ENCODE assay signal across 33 mouse cellular contexts in the genomic region with DNA sequence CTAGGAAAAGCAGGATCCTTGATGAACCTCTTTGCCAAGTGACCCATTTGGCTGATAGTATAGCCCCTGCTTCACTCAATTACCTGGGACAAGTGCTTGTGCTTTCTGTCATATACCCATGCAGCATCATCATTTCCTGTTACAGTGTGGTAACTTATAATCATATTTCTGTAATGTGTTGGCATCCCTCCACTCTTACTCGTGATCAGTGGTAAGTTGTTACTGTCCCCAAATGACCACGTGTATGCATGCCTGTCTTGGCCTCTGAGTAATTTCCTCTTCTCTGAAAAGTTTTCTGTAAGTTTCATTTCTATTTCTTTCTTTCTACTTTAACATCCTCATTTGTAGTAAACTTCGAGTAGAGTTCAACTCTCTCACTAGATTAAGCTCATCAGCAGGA.
DNase-seq lines count a peak whose midpoint lies in the region; ATAC-seq and TF ChIP-seq lines count a peak whose summit lies in the region.
"Had no signal": no experiment of that assay in that cellular context is flagged by ENCODE, and none has a peak within 500 bp of the region (broad histone marks: within the 10 kb centered on the region; RNA-seq: fewer than 3 reads in every experiment).

No protein-coding gene starts in this region.

- no peak for TF ChIP-seq CTCF in liver, adult 2 months (IDR thresholded peaks at IDR 0.05; ENCODE audit: low read depth, low read length)

- no peak for TF ChIP-seq POLR2A in liver, adult 2 months (IDR thresholded peaks at IDR 0.05; ENCODE audit: extremely low read depth, insufficient read depth, low read length)

- H3K4me2 ChIP-seq in liver, embryonic 12.5 days = no peak overlapping the region
- H3K4me2 ChIP-seq: embryonic facial prominence, embryonic 15.5 days; forebrain, embryonic 13.5 days; heart, embryonic 11.5 days; hindbrain, embryonic 14.5 days; kidney, embryonic 15.5 days; limb, embryonic 12.5 days; liver, embryonic 13.5 days; midbrain, embryonic 11.5 days; neural tube, embryonic 12.5 days had no signal

- no peak overlapping the region for H3K9ac ChIP-seq in liver, adult 2 months (ENCODE audit: low read depth, low read length)
- H3K9ac ChIP-seq in liver, embryonic 12.5 days = no peak overlapping the region
- H3K9ac ChIP-seq: embryonic facial prominence, embryonic 15.5 days; forebrain, embryonic 13.5 days; hindbrain, embryonic 14.5 days; kidney, embryonic 15.5 days; limb, embryonic 12.5 days; liver, embryonic 13.5 days; neural tube, embryonic 12.5 days had no signal

- no peaks in the 10 kb centered on the region for H3K9me3 ChIP-seq in liver, embryonic 12.5 days (replicated peaks)
- H3K9me3 ChIP-seq: embryonic facial prominence, embryonic 10.5 days; embryonic facial prominence, embryonic 15.5 days; forebrain, embryonic 13.5 days; kidney, embryonic 15.5 days; limb, embryonic 12.5 days; liver, embryonic 13.5 days; neural tube, embryonic 12.5 days had no signal

- H3K27me3 ChIP-seq in liver, adult 2 months (ENCODE audit: control insufficient read depth, insufficient read depth, low read length) = no peaks in the 10 kb centered on the region
- H3K27me3 ChIP-seq in liver, embryonic 12.5 days (replicated peaks) = no peaks in the 10 kb centered on the region
- H3K27me3 ChIP-seq: embryonic facial prominence, embryonic 15.5 days; forebrain, embryonic 13.5 days; kidney, embryonic 15.5 days; limb, embryonic 12.5 days; liver, embryonic 13.5 days; neural tube, embryonic 12.5 days had no signal

- DNase-seq in liver, adult 2 months (ENCODE audit: extremely low read depth, low read depth, low spot score) = peak; percentile 52
- peak; percentile 5 for DNase-seq in adipocyte (ENCODE audit: low spot score)
- peak; percentile 9 for DNase-seq in skeletal muscle tissue, adult 2 months (ENCODE audit: low read depth, low spot score)
- no peak for DNase-seq in T-cell, adult 2 months (ENCODE audit: low spot score)
- no peak for DNase-seq in thymus, postnatal 4 days
- DNase-seq in right cerebral cortex, postnatal 25 days = no peak
- DNase-seq: adrenal gland, postnatal 10 days; cerebellum, adult 11 months; cerebellum, adult 9-11 months; gastrocnemius, postnatal 14 days; heart, postnatal 4 days; kidney, postnatal 25 days; liver, embryonic 13.5 days; lung, adult 2 months; lung, postnatal 10 days; retina, postnatal 1 day; right cerebral cortex, postnatal 14 days; spleen, adult 18-20 months; thymus, adult 2 months had no signal

- no peaks in the 10 kb centered on the region for H3K4me1 ChIP-seq in liver, adult 2 months (ENCODE audit: control insufficient read depth, insufficient read depth, low read length)
- no peaks in the 10 kb centered on the region for H3K4me1 ChIP-seq in liver, embryonic 12.5 days
- H3K4me1 ChIP-seq: embryonic facial prominence, embryonic 10.5 days; embryonic facial prominence, embryonic 15.5 days; kidney, embryonic 15.5 days; limb, embryonic 12.5 days; liver, embryonic 13.5 days; neural tube, embryonic 12.5 days had no signal

- H3K4me3 ChIP-seq in liver, adult 2 months (ENCODE audit: insufficient read depth, low read depth, low read length) = no peak overlapping the region
- no peak overlapping the region for H3K4me3 ChIP-seq in liver, embryonic 12.5 days
- H3K4me3 ChIP-seq: embryonic facial prominence, embryonic 10.5 days; embryonic facial prominence, embryonic 15.5 days; forebrain, embryonic 13.5 days; kidney, embryonic 15.5 days; limb, embryonic 12.5 days; liver, embryonic 13.5 days; neural tube, embryonic 12.5 days had no signal

- 58% methylated on average over 3 of the region's 3 CpGs for WGBS in liver, adult 2 months
- 46% methylated on average over 3 of the region's 3 CpGs for WGBS in liver, embryonic 12.5 days (ENCODE audit: insufficient replicate concordance)

- no peaks in the 10 kb centered on the region for H3K79me2 ChIP-seq in liver, adult 2 months (ENCODE audit: control insufficient read depth, insufficient read depth, low read length)

- no peak for ATAC-seq in liver, embryonic 12.5 days
- ATAC-seq in hematopoietic stem cell, adult 5-6 weeks (replicated peaks in 1 of 2; ENCODE audit: insufficient read depth in 1 of 2, low FRiP score in 2 of 2, low TSS enrichment in 1 of 2, low read depth in 1 of 2, poor library complexity in 2 of 2, severe bottlenecking in 2 of 2) = peak; percentile 62 to 76
- ATAC-seq: CD4-positive, CD25-positive, alpha-beta regulatory T cell, adult 4 months; forebrain, embryonic 13.5 days; intestine, postnatal 0 days; midbrain, embryonic 16.5 days had no signal

- no peak overlapping the region for H3K27ac ChIP-seq in liver, adult 2 months (replicated peaks; ENCODE audit: insufficient read depth, low read depth, low read length)
- H3K27ac ChIP-seq in liver, embryonic 12.5 days = no peak overlapping the region
- H3K27ac ChIP-seq: embryonic facial prominence, embryonic 10.5 days; embryonic facial prominence, embryonic 15.5 days; forebrain, embryonic 13.5 days; hindbrain, embryonic 14.5 days; kidney, embryonic 15.5 days; limb, embryonic 12.5 days; liver, embryonic 13.5 days; neural tube, embryonic 12.5 days had no signal

- no peaks in the 10 kb centered on the region for H3K36me3 ChIP-seq in liver, adult 2 months (ENCODE audit: control insufficient read depth, insufficient read depth, low read length)
- no peaks in the 10 kb centered on the region for H3K36me3 ChIP-seq in liver, embryonic 12.5 days
- H3K36me3 ChIP-seq: embryonic facial prominence, embryonic 10.5 days; embryonic facial prominence, embryonic 15.5 days; kidney, embryonic 15.5 days; limb, embryonic 12.5 days; liver, embryonic 13.5 days; neural tube, embryonic 12.5 days had no signal

Comparison
In these comparisons a context has a peak if more than half of its experiments do, and no peak if none do; other contexts are left out.
1. DNase-seq: peak in liver, adult 2 months (single experiment), adipocyte (single experiment) and skeletal muscle tissue, adult 2 months (single experiment); none in T-cell, adult 2 months (single experiment), thymus, postnatal 4 days (single experiment) and right cerebral cortex, postnatal 25 days (single experiment).